8 mouse cellular contexts compared by ENCODE assay signal in the genomic region with DNA sequence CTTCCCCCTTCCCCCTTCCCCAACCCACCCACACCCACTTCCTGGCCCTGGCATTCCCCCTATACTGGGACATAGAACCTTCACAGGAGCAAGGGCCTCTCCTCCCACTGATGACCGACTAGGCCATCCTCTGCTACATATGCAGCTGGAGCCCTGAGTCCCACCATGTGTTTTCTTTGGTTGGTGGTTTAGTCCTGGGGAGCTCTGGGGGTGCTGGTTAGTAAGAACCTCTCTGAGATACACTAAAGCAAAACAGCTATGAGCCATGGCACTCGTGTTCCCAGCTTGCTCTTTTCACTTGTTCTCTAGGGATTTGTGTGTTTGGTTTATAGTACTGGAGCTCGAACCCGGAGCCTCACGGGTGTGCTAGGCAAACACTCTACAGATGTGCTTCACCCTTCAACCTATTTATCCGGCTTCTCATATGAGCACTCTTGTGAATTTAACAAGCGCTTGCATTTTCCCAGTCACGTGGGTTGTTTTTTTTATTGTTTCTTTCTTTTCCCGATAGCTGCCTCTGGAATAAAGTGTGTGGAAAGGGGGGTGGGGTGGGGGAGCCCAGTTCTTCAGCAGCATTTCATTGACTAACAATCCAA. TPM values are rescaled to one million over a fixed set of nuclear protein-coding genes. Genes with fewer than 3 reads are reported as not detected.
DNase-seq lines count a peak whose midpoint lies in the region; ATAC-seq and TF ChIP-seq lines count a peak whose summit lies in the region.

No protein-coding gene starts in this region.

- no peak overlapping the region for H3K4me3 ChIP-seq in kidney, postnatal 0 days (replicated peaks; ENCODE audit: low read depth, low read length)
- H3K4me3 ChIP-seq in forebrain, embryonic 10.5 days, result 0 out of 2 replicates have a peak overlapping the region, but pooled peaks have one; percentile 6
- H3K4me3 ChIP-seq in hindbrain, embryonic 14.5 days (replicated peaks; ENCODE audit: low read length), result no peak overlapping the region
- H3K4me3 ChIP-seq in neural tube, embryonic 13.5 days, result no peak overlapping the region

- WGBS in kidney, postnatal 0 days, result 47% methylated on average over 9 of the region's 9 CpGs
- 69% methylated on average over 9 of the region's 9 CpGs for WGBS in forebrain, embryonic 10.5 days
- 51% methylated on average over 9 of the region's 9 CpGs for WGBS in hindbrain, embryonic 14.5 days
- 40% methylated on average over 9 of the region's 9 CpGs for WGBS in neural tube, embryonic 13.5 days

- no peak overlapping the region for H3K9ac ChIP-seq in kidney, postnatal 0 days (ENCODE audit: low read depth, low read length)
- 0 out of 2 replicates have a peak overlapping the region, but pooled peaks have one; percentile 9 for H3K9ac ChIP-seq in hindbrain, embryonic 14.5 days
- peak overlapping the region; percentile 62 for H3K9ac ChIP-seq in neural tube, embryonic 13.5 days

- peak overlapping the region; percentile 38; the same call in 1 of the 2 replicates for H3K27ac ChIP-seq in kidney, postnatal 0 days
- peak overlapping the region; percentile 74 for H3K27ac ChIP-seq in forebrain, embryonic 10.5 days
- H3K27ac ChIP-seq in hindbrain, embryonic 14.5 days, result peak overlapping the region; percentile 58
- H3K27ac ChIP-seq in neural tube, embryonic 13.5 days (replicated peaks), result peak overlapping the region; percentile 79

- no peak for TF ChIP-seq CTCF in kidney, postnatal 0 days (IDR thresholded peaks at IDR 0.05; ENCODE audit: low read depth)

- no peak for ATAC-seq in kidney, postnatal 0 days (replicated peaks; ENCODE audit: low FRiP score, low read depth)
- no peak for ATAC-seq in hindbrain, embryonic 14.5 days (ENCODE audit: low FRiP score)
- ATAC-seq in neural tube, embryonic 13.5 days (ENCODE audit: low read depth), result peak; percentile 43; the same call in 1 of the 2 replicates
- no peak for ATAC-seq in inflammation-experienced regulatory T-cells, adult 6 months

- no peak for DNase-seq in kidney, postnatal 0 days (ENCODE audit: low spot score)
- no peak for DNase-seq in kidney, adult 8-10 months
- no peak for DNase-seq in forebrain, embryonic 10.5 days (ENCODE audit: extremely low spot score, low spot score)
- DNase-seq in hindbrain, embryonic 14.5 days (ENCODE audit: low spot score), result no peak
- no peak for DNase-seq in retina, embryonic 14.5 days (ENCODE audit: low spot score)
- no peak for DNase-seq in layer of hippocampus, adult 9-10 months (ENCODE audit: low spot score)

- H3K27me3 ChIP-seq in kidney, postnatal 0 days (ENCODE audit: insufficient read depth, low read length), result no peaks in the 10 kb centered on the region
- H3K27me3 ChIP-seq in forebrain, embryonic 10.5 days (ENCODE audit: poor library complexity, severe bottlenecking), result no peaks in the 10 kb centered on the region
- H3K27me3 ChIP-seq in hindbrain, embryonic 14.5 days (ENCODE audit: control insufficient read depth, insufficient read depth, low read length), result no peaks in the 10 kb centered on the region
- H3K27me3 ChIP-seq in neural tube, embryonic 13.5 days, result no peaks in the 10 kb centered on the region

- no peaks in the 10 kb centered on the region for H3K9me3 ChIP-seq in kidney, postnatal 0 days (replicated peaks; ENCODE audit: low read length)
- no peaks in the 10 kb centered on the region for H3K9me3 ChIP-seq in forebrain, embryonic 10.5 days
- no peaks in the 10 kb centered on the region for H3K9me3 ChIP-seq in hindbrain, embryonic 14.5 days (ENCODE audit: control insufficient read depth, low read length)
- no peaks in the 10 kb centered on the region for H3K9me3 ChIP-seq in neural tube, embryonic 13.5 days

- 0 out of 2 replicates have a peak, but pooled peaks cover 12% of the 10 kb centered on the region for H3K36me3 ChIP-seq in kidney, postnatal 0 days (ENCODE audit: insufficient read depth, low read length)
- H3K36me3 ChIP-seq in forebrain, embryonic 10.5 days (replicated peaks), result peaks cover 59% of the 10 kb centered on the region
- no peaks in the 10 kb centered on the region for H3K36me3 ChIP-seq in hindbrain, embryonic 14.5 days (replicated peaks; ENCODE audit: control insufficient read depth, insufficient read depth)
- peaks cover 11% of the 10 kb centered on the region; the same call in 1 of the 2 replicates for H3K36me3 ChIP-seq in neural tube, embryonic 13.5 days

- H3K4me2 ChIP-seq in kidney, postnatal 0 days (ENCODE audit: low read length), result 0 out of 2 replicates have a peak overlapping the region, but pooled peaks have one; percentile 11
- H3K4me2 ChIP-seq in hindbrain, embryonic 14.5 days (replicated peaks), result 0 out of 2 replicates have a peak overlapping the region, but pooled peaks have one; percentile 4
- peak overlapping the region; percentile 9 for H3K4me2 ChIP-seq in neural tube, embryonic 13.5 days

- peaks cover 28% of the 10 kb centered on the region for H3K4me1 ChIP-seq in kidney, postnatal 0 days (replicated peaks; ENCODE audit: insufficient read depth, low read length)
- H3K4me1 ChIP-seq in forebrain, embryonic 10.5 days, result peaks cover 57% of the 10 kb centered on the region
- H3K4me1 ChIP-seq in hindbrain, embryonic 14.5 days (replicated peaks; ENCODE audit: control insufficient read depth, insufficient read depth, low read length), result peaks cover 16% of the 10 kb centered on the region
- peaks cover 51% of the 10 kb centered on the region for H3K4me1 ChIP-seq in neural tube, embryonic 13.5 days (replicated peaks)

RNA-seq across cellular contexts. Expression of gene Clic4, which starts 14.6 kb away (rescaled TPM):
- polyA plus RNA-seq in kidney, postnatal 0 days (2015; fragmentation: Nextera tagmentation; extraction: Ambion mirVana), result 147 and 166 TPM in 2 replicates
- 210 and 227 TPM in 2 replicates for polyA plus RNA-seq in forebrain, embryonic 10.5 days (2016; fragmentation: Nextera tagmentation; extraction: Ambion mirVana)
- polyA plus RNA-seq in hindbrain, embryonic 14.5 days (2014; fragmentation: Nextera tagmentation; extraction: Ambion mirVana), result 43.2 and 50.4 TPM in 2 replicates
- polyA plus RNA-seq in neural tube, embryonic 13.5 days (2015; fragmentation: Nextera tagmentation; extraction: Ambion mirVana), result 76.3 and 84.4 TPM in 2 replicates
- polyA plus RNA-seq in inflammation-experienced regulatory T-cells, adult 6 months (2017; shearing (Covaris generic)), result 1 to 10 TPM; 3.9 to 7.5 (median 6.4) TPM
